Mouse (Mus musculus) kidney, adult 2 months (tissue): ENCODE data around the gene Elf5.

Experiments used
- CTCF ChIP-seq: fragments of 200-500 bp; conservative IDR thresholded peaks from 2 replicates; pipeline ENCODE4 v1.5.1; 2011; ENCODE audit warnings: low read depth, mild to moderate bottlenecking, control low read depth, low read length, moderate library complexity, mixed read lengths; ENCODE audit not compliant: insufficient read depth, insufficient read length
- POLR2A ChIP-seq: fragments of 200-500 bp; IDR thresholded peaks from one replicate; pipeline ENCODE4 v1.6.1; 2011; ENCODE audit warnings: low read depth, low read length, control low read depth

GRCm38 (mm10) chr2:103382174-103382573 is 29.3 kb upstream of the Elf5 start:
- no peak for TF ChIP-seq CTCF
- no peak for TF ChIP-seq POLR2A
